Mouse (Mus musculus) thymus, postnatal 25 days (tissue): ENCODE measurements around the gene Ttc7b.

Source experiments
- DNase-seq: peaks from one replicate; pipeline ENCODE4 v3.0.0; 2022

The Ttc7b gene

DNA sequence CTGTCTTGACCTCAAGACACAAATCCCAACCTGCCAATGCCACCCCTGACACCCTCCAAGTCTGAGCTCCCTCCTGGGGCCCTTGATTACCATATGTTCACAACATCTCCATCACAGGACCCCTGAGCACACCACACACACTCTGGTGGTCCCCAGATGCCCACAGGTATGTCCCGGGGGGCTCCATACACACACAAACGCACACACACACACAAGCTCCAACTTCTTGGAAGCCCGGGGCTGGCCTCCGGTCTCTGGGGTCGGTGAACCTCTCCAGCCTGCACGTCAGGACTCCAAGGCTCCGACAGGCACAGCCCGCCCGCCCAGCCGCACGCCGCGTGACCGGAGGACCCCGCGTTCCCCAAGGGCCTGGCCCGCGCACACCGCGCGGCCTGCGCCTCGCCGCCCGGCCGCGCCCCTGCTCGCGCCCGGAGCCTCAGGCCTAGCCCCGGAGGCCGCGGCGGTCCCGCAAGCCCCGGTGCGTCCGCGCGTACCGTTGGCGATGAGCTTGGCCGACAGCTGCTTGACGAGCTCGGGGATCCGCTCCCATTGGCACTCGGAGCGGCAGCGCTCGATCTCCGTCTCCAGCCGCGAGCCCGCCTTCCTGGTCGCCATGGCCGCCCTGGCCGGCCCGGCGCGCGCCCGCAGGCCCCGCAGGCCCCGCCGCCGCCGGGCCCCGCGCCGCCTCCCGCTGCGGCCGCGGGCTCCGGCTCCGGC lies 391 bp downstream of the Ttc7b start:
- DNase-seq: peak; percentile 65

DNA sequence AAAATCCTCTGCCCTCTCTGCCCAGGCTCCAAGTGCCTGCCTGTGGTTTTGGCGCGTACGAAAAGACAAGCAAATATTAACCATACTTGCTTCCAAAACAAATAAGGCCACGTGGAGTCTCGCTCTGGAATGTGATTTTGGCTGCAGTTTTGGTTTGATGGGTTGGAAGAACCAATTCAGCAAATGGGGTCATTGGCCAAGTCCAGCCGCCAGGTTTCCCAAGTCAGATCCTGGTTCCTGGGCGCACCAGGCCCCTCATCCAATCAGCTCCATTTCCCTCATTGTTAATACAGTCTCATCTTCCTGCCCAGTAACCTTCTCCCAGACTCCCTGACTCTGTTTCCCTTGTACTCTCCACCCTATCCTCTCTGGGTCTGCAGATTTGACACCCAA lies 946 bp downstream of the Ttc7b start:
- DNase-seq: no peak

GRCm38 (mm10) chr12:100517371-100517770 lies 3.3 kb downstream of the Ttc7b start:
- DNase-seq: no peak

GRCm38 (mm10) chr12:100516161-100516838 lies 4.3 kb downstream of the Ttc7b start:
- DNase-seq: no peak

DNA sequence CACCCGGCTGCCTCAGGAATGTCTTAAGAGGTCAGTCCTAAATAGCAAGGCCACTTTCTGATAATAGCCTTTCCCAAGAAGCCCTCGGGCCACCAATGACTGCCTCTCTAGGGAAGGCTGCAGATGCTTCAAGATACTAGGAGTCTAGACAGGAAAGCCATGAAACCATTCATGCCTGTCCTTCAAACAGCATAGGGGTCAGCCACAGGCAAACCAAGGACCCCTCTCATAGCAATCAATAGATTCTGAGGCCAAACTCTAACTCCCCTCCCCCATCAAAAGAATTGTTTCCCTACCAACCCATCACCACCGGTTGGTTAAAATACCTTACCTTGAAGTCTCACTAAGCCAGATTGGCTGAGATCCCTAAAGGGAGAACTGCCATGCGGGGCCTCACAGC lies 5.1 kb downstream of the Ttc7b start:
- no peak for DNase-seq

DNA sequence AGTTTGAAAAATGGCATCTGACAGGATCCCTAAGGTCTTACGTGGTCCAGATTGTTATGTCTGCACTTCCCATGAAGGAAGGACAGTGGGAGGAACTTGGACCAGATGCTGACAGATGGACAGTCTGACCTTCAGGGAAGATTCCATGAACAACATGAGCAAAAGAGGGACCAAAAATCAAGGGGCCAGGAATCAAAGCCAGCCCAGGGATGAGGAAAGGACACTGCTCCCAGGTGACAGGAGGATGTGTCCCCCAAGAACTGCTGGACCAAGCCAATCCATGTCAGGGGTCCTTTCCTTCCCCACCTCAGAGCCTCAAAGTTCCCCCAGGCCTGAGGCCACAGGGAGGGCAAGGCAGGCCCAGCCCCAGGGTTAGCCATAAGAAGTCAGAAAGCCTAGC lies 6.0 kb downstream of the Ttc7b start:
- no peak for DNase-seq

- no peak for DNase-seq
Observed at GRCm38 (mm10) chr12:100513131-100513530, 7.5 kb downstream of the Ttc7b start.

GRCm38 (mm10) chr12:100512641-100513040 lies 8.0 kb downstream of the Ttc7b start:
- no peak for DNase-seq

GRCm38 (mm10) chr12:100509615-100510282 lies 10.9 kb downstream of the Ttc7b start:
- no peak for DNase-seq

GRCm38 (mm10) chr12:100508668-100509067 lies 12.0 kb downstream of the Ttc7b start:
- DNase-seq: no peak

- DNase-seq: no peak
Observed at GRCm38 (mm10) chr12:100505484-100505883, 15.1 kb downstream of the Ttc7b start.

- DNase-seq: no peak
Observed at GRCm38 (mm10) chr12:100504585-100504984, 16.0 kb downstream of the Ttc7b start.

- DNase-seq: no peak
Observed at GRCm38 (mm10) chr12:100503659-100504058, 17.0 kb downstream of the Ttc7b start.

GRCm38 (mm10) chr12:100502544-100502943 lies 18.1 kb downstream of the Ttc7b start:
- no peak for DNase-seq

DNA sequence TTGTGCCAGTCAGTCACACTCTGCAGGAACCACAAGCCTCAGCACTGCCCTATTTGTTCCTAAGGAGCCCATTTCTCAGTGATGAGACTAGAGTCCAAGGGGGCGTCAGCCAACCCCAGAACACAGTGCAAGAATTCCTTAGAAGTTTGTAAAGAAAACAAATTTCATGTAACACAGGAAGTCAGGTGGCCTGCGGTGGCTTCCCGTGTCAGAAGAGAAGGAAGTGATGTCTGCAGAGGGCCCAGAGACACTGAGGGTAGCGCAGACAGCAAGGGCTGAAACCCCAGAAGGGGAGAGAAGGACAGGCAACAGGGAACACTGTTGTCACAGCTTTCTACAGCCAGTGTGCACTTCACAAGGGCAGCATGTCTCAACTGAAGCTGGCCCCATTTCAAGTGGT lies 19.4 kb downstream of the Ttc7b start:
- peak; percentile 67 for DNase-seq

DNA sequence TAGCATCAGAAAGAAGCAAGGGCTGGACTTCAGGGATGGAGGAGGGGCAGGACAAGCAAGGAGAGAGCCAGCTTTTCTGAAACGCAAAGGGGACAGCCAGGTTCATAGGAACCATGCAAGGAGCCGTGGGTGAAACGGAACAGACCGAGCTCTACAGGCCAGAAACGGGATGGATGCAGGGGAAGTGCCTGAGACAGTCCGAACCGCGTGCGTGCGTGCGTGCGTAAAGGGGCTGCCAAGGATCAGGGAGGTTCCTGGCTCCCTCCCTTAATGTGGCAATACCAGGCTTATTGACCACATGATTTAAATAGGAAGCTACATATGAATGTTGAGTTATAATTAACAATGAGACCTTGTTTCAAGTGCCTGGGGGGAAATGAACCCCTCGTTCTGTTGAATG lies 21.2 kb downstream of the Ttc7b start:
- DNase-seq: no peak

- no peak for DNase-seq
Observed at GRCm38 (mm10) chr12:100498006-100498405, 22.6 kb downstream of the Ttc7b start.

DNA sequence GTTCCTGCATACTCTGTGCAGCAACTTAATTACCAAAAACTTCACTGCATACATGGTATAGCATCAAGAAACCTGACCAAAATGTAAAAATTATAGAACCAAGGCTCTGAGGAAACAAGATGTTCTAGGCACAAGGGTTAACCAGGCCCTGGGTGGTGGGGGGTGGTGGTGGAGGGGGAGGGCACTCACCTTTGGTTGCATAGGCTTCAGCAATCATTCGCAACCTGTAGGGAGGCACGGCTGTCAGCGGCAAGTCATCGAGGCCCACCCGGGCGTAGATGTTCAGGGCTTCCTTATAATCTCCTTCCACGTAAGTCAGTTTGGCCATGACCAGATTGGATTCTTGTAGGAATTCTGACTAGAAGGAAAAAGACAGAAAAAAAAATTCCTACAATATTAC lies 25.5 kb downstream of the Ttc7b start:
- DNase-seq: no peak

- DNase-seq: no peak
Observed at GRCm38 (mm10) chr12:100493211-100493610, 27.4 kb downstream of the Ttc7b start.

DNA sequence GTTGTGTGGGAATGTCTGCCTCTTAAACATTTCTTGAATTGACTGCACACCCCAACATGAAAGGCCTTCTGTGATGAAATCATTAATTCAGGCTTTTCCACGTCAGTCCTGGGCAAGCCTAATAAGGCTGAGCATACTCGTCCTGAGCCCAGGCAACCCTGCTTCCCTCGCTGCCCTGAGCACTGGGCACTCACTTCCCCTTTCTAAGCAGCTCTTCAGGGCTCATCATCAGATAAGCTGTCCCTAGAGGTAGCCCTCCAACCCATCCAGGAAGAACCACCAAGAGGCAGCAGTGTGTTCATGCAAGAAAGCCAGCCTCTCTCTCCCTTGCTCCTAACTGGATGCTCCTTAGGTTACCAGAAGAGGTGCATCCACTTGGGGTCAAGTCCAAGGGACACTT lies 27.9 kb downstream of the Ttc7b start:
- DNase-seq: no peak

DNA sequence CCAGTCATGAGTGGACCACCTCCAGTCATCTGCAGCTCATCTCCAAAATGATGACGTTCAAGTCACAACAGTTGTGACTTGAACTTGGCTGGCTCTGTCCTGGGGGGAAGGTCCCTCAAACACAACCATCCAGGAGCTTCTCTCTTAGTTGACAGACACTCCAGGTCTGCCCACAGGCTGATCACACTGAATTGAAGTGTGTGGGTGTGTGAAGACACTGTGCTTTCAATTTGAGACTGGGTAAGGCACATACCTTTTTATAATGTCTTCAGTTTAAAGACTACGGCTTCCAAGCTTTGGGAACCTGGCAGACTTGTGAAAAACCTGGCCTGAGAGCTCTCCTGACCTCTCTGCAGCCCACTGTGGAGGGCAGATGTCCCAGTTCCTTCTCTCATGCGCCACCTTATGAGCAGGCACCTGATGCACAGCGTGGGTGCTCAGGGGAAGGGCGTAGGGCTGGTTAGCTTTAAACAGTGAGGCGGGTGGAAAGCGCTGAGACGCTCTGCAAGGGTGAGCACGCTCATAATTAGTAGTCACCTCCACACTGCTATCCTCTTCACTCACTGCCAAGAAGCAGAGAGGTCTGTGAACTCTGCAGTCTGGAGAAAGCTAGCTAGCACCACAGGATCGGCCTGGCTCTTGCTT lies 28.5 kb downstream of the Ttc7b start:
- no peak for DNase-seq

DNA sequence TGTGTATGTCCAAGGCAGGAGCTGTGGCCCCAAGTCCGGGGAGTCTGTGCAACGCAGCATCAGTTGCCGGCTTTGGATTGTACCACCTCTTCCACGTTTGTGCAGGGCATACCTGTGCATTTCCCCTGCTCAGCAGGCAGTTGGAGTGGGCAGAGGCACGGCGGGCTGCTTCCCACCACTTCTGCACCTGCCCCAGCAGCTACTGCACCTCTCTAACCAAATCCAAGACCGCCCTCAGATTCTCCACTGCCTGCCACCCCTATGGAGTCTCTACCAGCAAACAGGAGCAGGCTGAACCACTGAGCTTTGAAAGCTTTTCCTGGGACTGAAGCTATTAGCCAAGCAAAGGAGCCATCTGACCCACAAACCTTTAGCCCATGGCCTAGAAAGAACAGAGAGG lies 30.8 kb downstream of the Ttc7b start:
- DNase-seq: no peak

- no peak for DNase-seq
Observed at GRCm38 (mm10) chr12:100488368-100488767, 32.3 kb downstream of the Ttc7b start.

DNA sequence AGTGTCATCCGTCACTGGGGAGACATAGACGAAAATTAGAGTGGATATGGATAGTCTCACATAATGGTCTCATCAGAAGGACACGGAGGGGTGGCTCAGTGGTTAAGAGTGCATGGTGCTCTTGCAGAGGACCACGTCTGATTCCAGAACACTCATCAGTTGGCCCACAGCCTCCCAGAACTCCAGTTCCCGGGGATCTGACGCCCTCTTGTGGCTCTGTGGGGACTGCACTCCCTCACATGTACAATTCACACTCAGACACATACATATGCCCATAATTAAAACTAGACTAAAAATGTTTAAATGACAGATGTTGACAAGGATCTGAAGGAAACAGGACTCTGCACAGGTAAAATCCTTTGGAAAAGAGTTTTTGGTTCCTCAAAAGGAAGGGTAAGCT lies 34.4 kb downstream of the Ttc7b start:
- DNase-seq: no peak
